Mouse (Mus musculus) heart, adult 10 weeks (tissue): Measurements from ENCODE around the gene Pnliprp2. TPM values are rescaled to one million over a fixed set of nuclear protein-coding genes. Genes with fewer than 3 reads are reported as not detected.

Experiments
- polyA plus RNA-seq: library from polyadenylated mRNA; stranded (reverse); fragments of 350-450 nt; fragmentation: Illumina TruSeq; extraction: RNeasy Lipid Tissue Mini Kit (QIAGEN cat#74804); gene quantifications from one replicate; pipeline ENCODE4 v1.2.3, GENCODE M21; 2014; ENCODE audit warnings: low read depth, low replicate concordance

Pnliprp2 gene
- not detected for polyA plus RNA-seq

DNA sequence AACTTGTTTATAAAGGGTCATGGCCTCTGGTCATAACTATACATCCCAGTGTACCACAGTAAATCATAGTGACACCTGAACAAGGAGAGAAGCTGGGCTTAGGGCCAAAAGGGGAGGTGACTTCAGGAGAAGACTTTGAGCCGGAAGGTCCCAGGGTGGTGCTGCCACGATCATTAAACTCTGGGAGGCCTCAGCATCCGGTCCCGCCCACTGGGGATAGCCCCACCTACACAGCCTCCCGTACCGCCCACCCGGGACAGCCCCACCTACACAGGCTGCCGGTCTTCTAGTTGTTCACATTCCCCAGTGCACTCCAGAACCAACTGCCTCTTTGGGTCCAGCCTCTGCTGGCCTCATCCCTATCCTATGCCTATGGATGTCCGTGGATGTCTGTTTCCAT is at the start of gene Pnliprp2:
Pnliprp2 (plus strand) TSS at position 297 of the 400 bp plus-strand sequence.

GRCm38 (mm10) chr19:58728445-58729031 is 31.0 kb upstream of the Pnliprp2 start, which contains the start of gene Pnliprp1:
TSS of gene Pnliprp1 (plus strand) at chr19:58728887.

DNA sequence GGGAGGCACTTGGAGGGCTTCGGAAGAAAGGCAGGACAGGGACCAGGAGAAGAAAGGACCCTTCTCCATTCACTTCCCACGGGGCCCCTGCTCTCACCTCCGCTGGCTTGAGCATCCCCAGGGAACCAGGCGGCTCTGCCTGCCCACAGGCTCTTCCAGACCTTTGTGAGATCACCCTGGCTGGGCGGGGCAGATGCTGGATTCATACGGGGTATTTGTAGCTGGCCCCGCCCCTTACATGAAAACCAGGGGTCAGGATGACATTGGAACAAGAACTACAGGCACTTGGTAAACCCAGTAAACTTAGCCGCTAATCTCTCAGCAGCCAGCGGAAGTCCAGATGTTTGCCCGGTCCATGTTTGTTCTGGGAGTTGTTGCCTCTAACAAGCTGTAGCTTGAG is 34.8 kb downstream of the Pnliprp2 start, which contains the start of gene 1700019N19Rik:
1700019N19Rik (minus strand) TSS at position 178 of the 400 bp plus-strand sequence.

Other genes with a start within 250 kb of the Pnliprp2 start
- not detected for gene Ccdc172, start 247.7 kb upstream of the Pnliprp2 start, polyA plus RNA-seq
- not detected for gene Pnlip, start 107.2 kb upstream of the Pnliprp2 start, polyA plus RNA-seq
- gene Pnliprp1, start 30.8 kb upstream of the Pnliprp2 start, polyA plus RNA-seq: not detected
- gene 1700019N19Rik, start 34.7 kb downstream of the Pnliprp2 start, polyA plus RNA-seq: not detected
- not detected for gene Eno4, start 183.7 kb downstream of the Pnliprp2 start, polyA plus RNA-seq
- gene Hspa12a, start 183.9 kb downstream of the Pnliprp2 start, polyA plus RNA-seq: 24.6 TPM